ENCODE assay signal across 23 mouse cellular contexts in the genomic region with DNA sequence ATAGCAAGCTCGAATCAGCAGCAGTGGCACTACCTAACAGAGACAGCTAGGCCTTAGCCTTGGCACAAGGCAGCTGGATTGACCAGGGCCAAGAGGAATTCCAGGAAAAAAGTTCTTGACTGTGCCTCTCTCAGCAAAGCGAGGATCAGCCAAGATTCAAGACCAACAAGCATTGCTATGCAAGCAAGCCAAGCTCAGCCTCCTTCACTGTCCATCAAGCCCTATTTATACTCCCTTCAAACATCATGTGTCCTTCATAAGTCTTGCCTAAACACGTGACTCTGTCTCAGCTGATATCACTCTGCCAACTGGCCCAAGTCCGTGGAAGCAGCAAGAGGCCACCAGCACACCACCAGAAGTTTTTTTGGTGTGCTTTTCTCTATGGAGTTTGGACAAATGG. TPM values are rescaled to one million over a fixed set of nuclear protein-coding genes. Genes with fewer than 3 reads are reported as not detected.
A peak's percentile ranks its signal among the peaks of the same experiment; 100 is the strongest.
DNase-seq lines count a peak whose midpoint lies in the region; ATAC-seq and TF ChIP-seq lines count a peak whose summit lies in the region.
"Had no signal": no experiment of that assay in that cellular context is flagged by ENCODE, and none has a peak within 500 bp of the region (broad histone marks: within the 10 kb centered on the region; RNA-seq: fewer than 3 reads in every experiment).

No protein-coding gene starts in this region.

- H3K27me3 ChIP-seq in heart, postnatal 0 days (ENCODE audit: control insufficient read depth, insufficient read depth, low read length): no peaks in the 10 kb centered on the region
- H3K27me3 ChIP-seq: hindbrain, embryonic 15.5 days had no signal

- TF ChIP-seq CTCF in heart, postnatal 0 days (IDR thresholded peaks at IDR 0.05; ENCODE audit: low read depth): no peak

- H3K27ac ChIP-seq in heart, postnatal 0 days (ENCODE audit: low read depth): no peak overlapping the region
- H3K27ac ChIP-seq: gastrocnemius, adult 2 months; heart, embryonic 10.5 days; hindbrain, embryonic 12.5 days; hindbrain, embryonic 15.5 days had no signal

- no peak overlapping the region for H3K9ac ChIP-seq in heart, postnatal 0 days (replicated peaks; ENCODE audit: low read depth, low read length)
- H3K9ac ChIP-seq: forebrain, postnatal 0 days; hindbrain, embryonic 12.5 days; hindbrain, embryonic 15.5 days had no signal

- no peaks in the 10 kb centered on the region for H3K9me3 ChIP-seq in heart, postnatal 0 days (replicated peaks; ENCODE audit: control insufficient read depth, low read length)
- H3K9me3 ChIP-seq: heart, embryonic 10.5 days; hindbrain, embryonic 12.5 days; hindbrain, embryonic 15.5 days had no signal

- no peak for TF ChIP-seq EP300 in heart, postnatal 0 days (IDR thresholded peaks at IDR 0.05; ENCODE audit: low read depth)

- H3K4me2 ChIP-seq in heart, postnatal 0 days (ENCODE audit: low read depth, low read length): no peak overlapping the region
- H3K4me2 ChIP-seq: hindbrain, embryonic 12.5 days; hindbrain, embryonic 15.5 days had no signal

- no peaks in the 10 kb centered on the region for H3K4me1 ChIP-seq in heart, postnatal 0 days (ENCODE audit: control insufficient read depth, insufficient read depth)
- H3K4me1 ChIP-seq: hindbrain, embryonic 12.5 days; hindbrain, embryonic 15.5 days had no signal

- H3K36me3 ChIP-seq in heart, postnatal 0 days (replicated peaks; ENCODE audit: control insufficient read depth, insufficient read depth, low read length): no peaks in the 10 kb centered on the region
- H3K36me3 ChIP-seq: heart, embryonic 10.5 days; hindbrain, embryonic 12.5 days; hindbrain, embryonic 15.5 days had no signal

- DNase-seq in heart, postnatal 0 days (ENCODE audit: low spot score): no peak
- no peak for DNase-seq in heart, postnatal 4 days
- DNase-seq in lung, postnatal 25 days (ENCODE audit: low spot score): peak; percentile 9
- DNase-seq in lung, postnatal 14 days: no peak
- peak; percentile 69 for DNase-seq in adipocyte (ENCODE audit: low spot score)
- DNase-seq in skeletal muscle tissue, adult 2 months (ENCODE audit: low read depth, low spot score): peak; percentile 34
- no peak for DNase-seq in adrenal gland, postnatal 10 days
- DNase-seq: adrenal gland, adult 2 months; adrenal gland, postnatal 25 days; cerebellum, adult 11-12 months; cerebellum, adult 9-10 months; cerebellum, postnatal 14 days; forebrain, postnatal 0 days; gastrocnemius, adult 2 months; gastrocnemius, postnatal 14 days; heart, postnatal 10 days had no signal

- ATAC-seq in heart, postnatal 0 days (ENCODE audit: insufficient read depth, low read depth): peak; percentile 30; the same call in 1 of the 2 replicates
- ATAC-seq: CD4-positive, CD25-positive, alpha-beta regulatory T cell, adult 4 months; forebrain, embryonic 14.5 days; forebrain, postnatal 0 days; intestine, postnatal 0 days had no signal

- H3K4me3 ChIP-seq in heart, postnatal 0 days (ENCODE audit: low read depth, low read length): no peak overlapping the region
- H3K4me3 ChIP-seq: gastrocnemius, adult 2 months; heart, embryonic 10.5 days; hindbrain, embryonic 12.5 days; hindbrain, embryonic 15.5 days had no signal

- 57% methylated on average over 4 of the region's 4 CpGs for WGBS in heart, postnatal 0 days

RNA-seq across cellular contexts. Expression of gene Mpdz, which starts 6.8 kb away (rescaled TPM):
- 38.4 and 53.0 TPM in 2 replicates for total RNA-seq in heart, postnatal 0 days (2014; rRNA removed; ENCODE audit: low replicate concordance)
- polyA plus RNA-seq in heart, postnatal 0 days (2015; fragmentation: Nextera tagmentation; extraction: Ambion mirVana): 8.3 and 9.2 TPM in 2 replicates
- total RNA-seq in heart, postnatal 4 days (2021): 10 to 100 TPM; 49.8 to 50.4 TPM
- total RNA-seq in adrenal gland, postnatal 10 days (2021): 10 to 100 TPM; 57.2 to 88.0 TPM
- total RNA-seq: MEL had no signal

Comparison
In these comparisons a context has a peak if more than half of its experiments do, and no peak if none do; other contexts are left out.
1. DNase-seq: peak in lung, postnatal 25 days (single experiment), adipocyte (single experiment) and skeletal muscle tissue, adult 2 months (single experiment); none in heart, postnatal 0 days (single experiment), heart, postnatal 4 days (single experiment), lung, postnatal 14 days (single experiment) and adrenal gland, postnatal 10 days (single experiment).